Mouse (Mus musculus): ENCODE data around the gene Htr1b. TPM values are rescaled to one million over a fixed set of nuclear protein-coding genes. Genes with fewer than 3 reads are reported as not detected.

The Htr1b gene
- 0.88 and 1.3 TPM in 2 replicates for polyA plus RNA-seq (2015; fragmentation: Nextera tagmentation; extraction: Ambion mirVana)

GRCm38 (mm10) chr9:81633437-81633973 lies at the start of gene Htr1b:
Gene Htr1b (minus strand): TSS chr9:81633828.
- peak; percentile 87 for ATAC-seq (ENCODE audit: low FRiP score, low read depth)
- Histone ChIP-seq H3K9me3 (no peaks in the 10 kb centered on the region), H3K36me3 (no peaks in the 10 kb centered on the region), H3K4me2 (replicated peaks) (peak within 1 kb of the TSS; percentile 100), H3K4me1 (peaks cover 25% of the 10 kb centered on the region), H3K9ac (peak within 1 kb of the TSS; percentile 66), H3K27ac (no peak within 1 kb of the TSS), H3K27me3 (peaks cover 73% of the 10 kb centered on the region), H3K4me3 (peak within 1 kb of the TSS; percentile 71)
- under 1% methylated on average over 26 of the region's 26 CpGs for WGBS

GRCm38 (mm10) chr9:81676716-81677115 lies 43.1 kb upstream of the Htr1b start:
- Histone ChIP-seq H3K9ac (no peak overlapping the region), H3K27ac (no peak overlapping the region), H3K36me3 (no peaks in the 10 kb centered on the region), H3K4me2 (replicated peaks) (no peak overlapping the region), H3K4me1 (no peaks in the 10 kb centered on the region), H3K4me3 (no peak overlapping the region), H3K27me3 (no peaks in the 10 kb centered on the region), H3K9me3 (0 out of 2 replicates have a peak, but pooled peaks cover 7% of the 10 kb centered on the region)
- WGBS = 96% methylated on average over 1 of the region's 1 CpGs
- ATAC-seq (ENCODE audit: low FRiP score, low read depth) = no peak

- Histone ChIP-seq H3K4me2 (replicated peaks) (no peak overlapping the region), H3K27ac (no peak overlapping the region), H3K9ac (no peak overlapping the region), H3K27me3 (peaks cover 41% of the 10 kb centered on the region), H3K9me3 (no peaks in the 10 kb centered on the region), H3K4me3 (no peak overlapping the region), H3K4me1 (peaks cover 18% of the 10 kb centered on the region), H3K36me3 (no peaks in the 10 kb centered on the region)
- ATAC-seq (ENCODE audit: low FRiP score, low read depth) = no peak
- WGBS = 88% methylated on average over 1 of the region's 1 CpGs
Measured at GRCm38 (mm10) chr9:81637486-81637885, 3.9 kb upstream of the Htr1b start.

- Histone ChIP-seq H3K27me3 (peaks cover 65% of the 10 kb centered on the region), H3K4me3 (no peak overlapping the region)
Measured at GRCm38 (mm10) chr9:81635109-81635508, 1.5 kb upstream of the Htr1b start.

GRCm38 (mm10) chr9:81634163-81634562 lies 535 bp upstream of the Htr1b start:
- Histone ChIP-seq H3K9me3 (no peaks in the 10 kb centered on the region), H3K4me3 (peak overlapping the region; percentile 71), H3K9ac (no peak overlapping the region), H3K27ac (no peak overlapping the region), H3K36me3 (no peaks in the 10 kb centered on the region), H3K4me2 (replicated peaks) (peak overlapping the region; percentile 100), H3K27me3 (peaks cover 68% of the 10 kb centered on the region), H3K4me1 (peaks cover 25% of the 10 kb centered on the region)
- WGBS = 2% methylated on average over 10 of the region's 10 CpGs
- no peak for ATAC-seq (ENCODE audit: low FRiP score, low read depth)

More at GRCm38 (mm10) chr9:81635109-81635508, 1.5 kb upstream of the Htr1b start:
- no peaks in the 10 kb centered on the region for H3K36me3 ChIP-seq
- no peak overlapping the region for H3K27ac ChIP-seq
- peaks cover 25% of the 10 kb centered on the region for H3K4me1 ChIP-seq
- H3K9me3 ChIP-seq = no peaks in the 10 kb centered on the region
- 11% methylated on average over 8 of the region's 8 CpGs for WGBS
- H3K4me2 ChIP-seq (replicated peaks) = peak overlapping the region; percentile 46
- no peak overlapping the region for H3K9ac ChIP-seq
- ATAC-seq (ENCODE audit: low FRiP score, low read depth) = no peak

- H3K9me3 ChIP-seq = no peaks in the 10 kb centered on the region
- peak overlapping the region; percentile 66 for H3K9ac ChIP-seq
- H3K4me3 ChIP-seq = peak overlapping the region; percentile 71
- H3K27me3 ChIP-seq = peaks cover 73% of the 10 kb centered on the region
- WGBS = under 1% methylated on average over 46 of the region's 47 CpGs
- peak; percentile 51 for ATAC-seq (ENCODE audit: low FRiP score, low read depth)
- no peaks in the 10 kb centered on the region for H3K36me3 ChIP-seq
- H3K27ac ChIP-seq = no peak overlapping the region
- H3K4me2 ChIP-seq (replicated peaks) = peak overlapping the region; percentile 100
- peaks cover 25% of the 10 kb centered on the region for H3K4me1 ChIP-seq
Measured at GRCm38 (mm10) chr9:81632736-81633436, 742 bp downstream of the Htr1b start.

- Histone ChIP-seq H3K27ac (no peak overlapping the region), H3K4me1 (peaks cover 25% of the 10 kb centered on the region), H3K36me3 (no peaks in the 10 kb centered on the region), H3K9me3 (no peaks in the 10 kb centered on the region), H3K4me3 (peak overlapping the region; percentile 71), H3K9ac (peak overlapping the region; percentile 66), H3K27me3 (peaks cover 71% of the 10 kb centered on the region), H3K4me2 (replicated peaks) (peak overlapping the region; percentile 100)
- no peak for ATAC-seq (ENCODE audit: low FRiP score, low read depth)
- 2% methylated on average over 31 of the region's 31 CpGs for WGBS
Measured at GRCm38 (mm10) chr9:81632191-81632735, 1.4 kb downstream of the Htr1b start.

- Histone ChIP-seq H3K27ac (no peak overlapping the region), H3K27me3 (peaks cover 68% of the 10 kb centered on the region), H3K36me3 (no peaks in the 10 kb centered on the region), H3K4me3 (peak overlapping the region; percentile 71), H3K9me3 (no peaks in the 10 kb centered on the region), H3K9ac (no peak overlapping the region), H3K4me2 (replicated peaks) (peak overlapping the region; percentile 100), H3K4me1 (peaks cover 25% of the 10 kb centered on the region)
- ATAC-seq (ENCODE audit: low FRiP score, low read depth) = no peak
- 3% methylated on average over 27 of the region's 27 CpGs for WGBS
Measured at GRCm38 (mm10) chr9:81631581-81632091, 2.0 kb downstream of the Htr1b start.

GRCm38 (mm10) chr9:81626899-81627606 lies 6.6 kb downstream of the Htr1b start:
- Histone ChIP-seq H3K27ac (no peak overlapping the region), H3K9me3 (no peaks in the 10 kb centered on the region), H3K36me3 (no peaks in the 10 kb centered on the region), H3K4me1 (peaks cover 3% of the 10 kb centered on the region), H3K9ac (no peak overlapping the region), H3K4me3 (no peak overlapping the region), H3K27me3 (peaks cover 28% of the 10 kb centered on the region), H3K4me2 (replicated peaks) (no peak overlapping the region)
- ATAC-seq (ENCODE audit: low FRiP score, low read depth) = peak; percentile 72; the same call in 1 of the 2 replicates
- 31% methylated on average over 9 of the region's 9 CpGs for WGBS

GRCm38 (mm10) chr9:81625898-81626297 lies 7.7 kb downstream of the Htr1b start:
- Histone ChIP-seq H3K4me2 (replicated peaks) (no peak overlapping the region), H3K36me3 (no peaks in the 10 kb centered on the region), H3K4me3 (no peak overlapping the region), H3K27ac (no peak overlapping the region), H3K9me3 (no peaks in the 10 kb centered on the region), H3K9ac (no peak overlapping the region), H3K4me1 (no peaks in the 10 kb centered on the region), H3K27me3 (peaks cover 17% of the 10 kb centered on the region)
- no peak for ATAC-seq (ENCODE audit: low FRiP score, low read depth)

- no peak overlapping the region for H3K4me3 ChIP-seq
- no peaks in the 10 kb centered on the region for H3K36me3 ChIP-seq
- H3K27ac ChIP-seq = no peak overlapping the region
- H3K9ac ChIP-seq = no peak overlapping the region
- no peaks in the 10 kb centered on the region for H3K27me3 ChIP-seq
- no peaks in the 10 kb centered on the region for H3K4me1 ChIP-seq
- no peak for ATAC-seq (ENCODE audit: low FRiP score, low read depth)
- no peaks in the 10 kb centered on the region for H3K9me3 ChIP-seq
- 57% methylated on average over 5 of the region's 5 CpGs for WGBS
- no peak overlapping the region for H3K4me2 ChIP-seq (replicated peaks)
Measured at GRCm38 (mm10) chr9:81622873-81623272, 10.8 kb downstream of the Htr1b start.

GRCm38 (mm10) chr9:81611022-81611421 lies 22.6 kb downstream of the Htr1b start:
- 84% methylated on average over 4 of the region's 4 CpGs for WGBS
- ATAC-seq (ENCODE audit: low FRiP score, low read depth) = no peak
- H3K27me3 ChIP-seq = no peaks in the 10 kb centered on the region

More at GRCm38 (mm10) chr9:81611022-81611421, 22.6 kb downstream of the Htr1b start:
- Histone ChIP-seq H3K4me1 (no peaks in the 10 kb centered on the region), H3K4me2 (replicated peaks) (no peak overlapping the region), H3K36me3 (no peaks in the 10 kb centered on the region), H3K9ac (no peak overlapping the region), H3K27ac (no peak overlapping the region), H3K9me3 (no peaks in the 10 kb centered on the region), H3K4me3 (no peak overlapping the region)
